Mouse (Mus musculus): ENCODE measurements around the gene Tspan15.

Tspan15 gene

DNA sequence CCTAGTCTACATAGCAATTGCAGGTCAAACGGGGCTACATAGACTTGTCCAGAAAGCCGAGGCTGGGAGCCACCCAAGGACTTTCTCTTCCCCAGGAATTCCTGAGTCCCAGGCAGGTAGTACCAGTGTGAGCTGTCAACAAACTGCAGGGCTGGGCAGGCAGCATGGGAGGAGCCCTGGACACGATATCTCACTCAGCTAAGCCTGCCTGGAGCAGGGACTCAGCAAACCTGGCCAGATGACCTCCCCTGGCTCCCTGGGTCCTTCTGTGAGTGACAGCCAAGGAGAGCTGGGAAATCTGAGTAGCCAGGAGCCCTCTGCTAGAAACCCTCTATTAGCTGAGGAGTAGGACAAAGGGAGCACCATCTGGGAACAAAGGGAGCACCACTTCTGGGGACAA lies 41.7 kb downstream of the Tspan15 start:
- DNase-seq, result no peak

DNA sequence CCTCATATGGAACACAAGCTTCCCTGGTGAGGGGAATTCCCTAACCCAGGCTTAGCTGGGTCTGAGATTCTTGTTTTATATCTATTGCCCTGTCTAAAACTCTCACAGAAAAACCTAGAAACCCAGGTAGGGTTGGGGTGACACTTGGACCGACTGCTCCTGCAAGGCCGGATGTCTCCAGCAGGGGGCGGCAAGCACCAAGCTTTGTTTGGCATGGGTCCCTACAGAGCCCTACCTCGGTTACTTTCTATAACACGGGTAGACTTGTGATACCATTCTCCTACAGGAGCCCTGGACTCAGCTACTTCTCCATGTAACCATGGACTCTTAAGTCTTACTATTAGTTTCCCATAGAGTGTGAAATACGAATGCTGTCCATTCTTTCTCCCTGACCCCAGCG lies 44.2 kb downstream of the Tspan15 start:
- DNase-seq, result peak; percentile 84

DNA sequence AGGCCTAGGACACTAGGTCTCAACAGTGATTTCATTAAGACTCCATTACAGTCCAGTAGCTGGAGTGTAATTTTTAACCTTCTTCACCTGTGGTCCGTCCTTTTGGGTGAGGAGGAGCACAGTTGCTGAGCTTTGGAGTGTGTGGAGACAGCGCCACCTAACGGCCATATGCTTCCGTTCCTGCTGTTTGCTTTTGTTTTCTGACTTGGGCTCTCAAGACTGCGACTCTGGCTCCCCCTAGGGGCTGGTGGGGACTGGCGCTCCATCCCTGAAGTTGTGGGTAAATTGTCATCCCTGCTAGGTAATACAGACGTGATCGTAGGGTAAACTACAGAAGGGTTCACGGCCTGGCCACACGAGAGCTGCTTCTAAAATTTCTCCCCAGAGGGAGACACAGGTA lies 48.0 kb downstream of the Tspan15 start:
- DNase-seq, result peak; percentile 95

DNA sequence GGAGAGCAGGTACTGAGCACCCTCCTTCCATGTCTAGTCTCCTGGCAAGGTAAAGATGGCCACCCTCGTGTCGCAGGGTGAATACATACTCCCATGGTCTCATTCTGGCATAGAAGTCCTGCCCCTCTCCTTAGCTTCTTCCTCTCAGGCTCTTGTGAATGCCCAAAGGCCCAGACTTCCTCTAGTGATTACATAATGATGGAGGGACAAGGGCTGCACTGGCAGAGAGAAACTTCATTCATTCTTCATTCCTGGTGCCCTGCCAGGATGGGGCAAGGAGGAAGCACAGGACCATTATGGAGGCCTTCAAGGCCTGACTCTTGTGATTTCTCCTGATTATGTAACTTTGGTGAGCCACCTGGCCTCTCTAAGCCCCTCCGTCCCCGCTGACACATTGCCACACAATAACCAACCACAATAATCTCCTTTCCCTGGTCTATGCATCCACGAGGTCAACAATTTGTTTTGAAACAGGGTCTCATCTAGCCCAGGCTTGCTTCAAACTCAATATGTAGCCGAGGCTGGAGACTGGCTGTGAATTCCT lies 48.5 kb downstream of the Tspan15 start:
- no peak for DNase-seq

DNA sequence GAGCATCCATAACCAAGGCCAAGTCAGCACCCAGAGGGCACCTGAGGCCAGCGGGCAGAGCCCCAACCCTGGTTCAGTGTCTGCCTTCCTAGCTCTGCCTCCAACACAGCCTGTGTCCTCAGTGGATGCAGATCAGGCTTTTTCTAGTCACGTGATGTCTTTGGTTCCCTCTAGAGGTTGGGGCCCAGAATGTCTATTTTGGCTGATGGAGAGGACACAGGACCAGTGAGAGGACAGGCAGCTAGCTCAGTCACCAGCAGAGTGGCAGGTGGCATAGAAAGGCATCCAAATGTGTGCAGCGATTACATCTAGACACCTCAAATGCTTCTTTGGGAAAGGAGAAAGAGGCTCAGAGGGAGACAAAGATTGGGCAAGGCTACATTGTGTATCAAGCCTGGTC lies 49.4 kb downstream of the Tspan15 start:
- no peak for DNase-seq

DNA sequence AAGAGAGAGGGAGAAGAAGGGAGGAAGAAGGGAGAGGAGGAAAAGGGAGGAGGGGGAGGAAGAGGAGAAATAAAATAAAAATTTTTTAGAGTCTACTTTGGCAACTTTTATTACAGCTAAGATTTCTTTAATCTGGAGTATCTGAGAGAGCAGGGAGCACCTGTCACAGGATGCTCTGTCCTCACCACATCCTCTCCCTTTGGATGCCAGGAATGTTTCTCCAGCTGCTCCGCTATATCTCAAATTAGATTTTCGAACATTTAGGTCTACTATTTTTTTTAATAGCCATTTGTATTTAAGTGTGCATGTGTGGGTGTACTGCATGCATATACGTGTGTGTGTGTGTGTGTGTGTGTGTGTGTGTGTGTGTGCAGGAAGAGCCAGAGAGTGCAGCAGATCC lies 51.1 kb downstream of the Tspan15 start:
- no peak for DNase-seq

DNA sequence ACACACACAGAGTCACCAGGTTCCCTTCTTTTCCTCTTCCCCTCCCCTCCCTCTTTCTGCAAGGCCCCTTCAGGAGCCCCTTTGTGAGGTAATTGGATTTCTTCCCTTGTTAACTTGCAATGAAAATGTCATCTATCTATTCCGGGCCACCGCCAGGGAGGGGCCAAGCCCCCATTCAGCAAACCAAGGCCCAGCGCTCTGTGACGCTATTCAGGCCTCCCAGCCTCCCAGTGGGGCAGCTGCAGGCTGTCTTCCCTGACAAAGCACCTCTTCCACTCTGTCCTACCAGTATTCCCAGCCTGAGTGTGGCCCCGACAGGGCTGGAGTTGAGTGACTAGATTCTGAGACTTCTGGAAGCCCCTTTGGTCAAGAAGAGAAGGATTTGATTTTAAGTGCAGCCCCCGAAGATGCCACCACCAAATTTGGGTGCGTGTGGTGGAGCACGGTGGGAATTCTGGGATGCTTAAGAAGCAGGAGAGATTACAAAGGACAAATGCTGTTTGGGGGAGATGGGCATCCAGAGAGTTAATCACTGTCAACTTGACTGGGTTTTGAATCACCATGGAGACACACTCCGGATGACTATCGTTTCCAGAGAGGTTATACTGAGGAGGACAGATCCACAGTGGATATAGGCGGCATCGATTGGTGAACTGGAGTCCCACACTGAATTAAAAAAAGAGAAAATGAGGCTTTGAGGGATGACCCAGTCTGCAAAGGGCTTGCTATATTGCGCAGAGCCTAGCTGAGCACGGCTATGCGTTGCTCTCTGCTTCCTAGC lies 56.3 kb downstream of the Tspan15 start:
- DNase-seq, result no peak

DNA sequence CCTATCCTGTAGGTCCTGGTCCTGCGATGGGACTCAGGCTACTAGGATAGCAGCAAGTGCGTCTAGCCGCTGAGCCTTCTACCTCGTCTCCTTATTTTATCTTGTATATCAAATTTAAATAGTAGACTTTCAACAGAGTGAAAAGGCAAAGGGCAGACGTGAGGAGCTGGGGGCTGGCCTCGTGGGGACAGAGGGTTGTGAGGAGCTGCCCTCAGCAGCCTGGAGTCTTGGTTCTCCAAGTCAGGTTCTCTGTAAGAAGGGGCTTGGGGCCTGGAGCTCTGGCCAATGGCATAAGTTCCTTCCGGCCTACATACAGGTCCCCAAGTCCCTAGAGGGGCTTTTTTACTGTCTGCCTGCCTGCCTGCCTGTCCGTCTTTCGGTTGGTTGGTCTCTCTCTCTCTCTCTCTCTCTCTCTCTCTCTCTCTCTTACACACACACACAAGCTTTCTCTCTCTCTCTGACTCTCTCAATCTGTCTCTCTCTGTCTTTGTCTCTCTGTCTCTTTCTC lies 57.1 kb downstream of the Tspan15 start:
- no peak for DNase-seq

DNA sequence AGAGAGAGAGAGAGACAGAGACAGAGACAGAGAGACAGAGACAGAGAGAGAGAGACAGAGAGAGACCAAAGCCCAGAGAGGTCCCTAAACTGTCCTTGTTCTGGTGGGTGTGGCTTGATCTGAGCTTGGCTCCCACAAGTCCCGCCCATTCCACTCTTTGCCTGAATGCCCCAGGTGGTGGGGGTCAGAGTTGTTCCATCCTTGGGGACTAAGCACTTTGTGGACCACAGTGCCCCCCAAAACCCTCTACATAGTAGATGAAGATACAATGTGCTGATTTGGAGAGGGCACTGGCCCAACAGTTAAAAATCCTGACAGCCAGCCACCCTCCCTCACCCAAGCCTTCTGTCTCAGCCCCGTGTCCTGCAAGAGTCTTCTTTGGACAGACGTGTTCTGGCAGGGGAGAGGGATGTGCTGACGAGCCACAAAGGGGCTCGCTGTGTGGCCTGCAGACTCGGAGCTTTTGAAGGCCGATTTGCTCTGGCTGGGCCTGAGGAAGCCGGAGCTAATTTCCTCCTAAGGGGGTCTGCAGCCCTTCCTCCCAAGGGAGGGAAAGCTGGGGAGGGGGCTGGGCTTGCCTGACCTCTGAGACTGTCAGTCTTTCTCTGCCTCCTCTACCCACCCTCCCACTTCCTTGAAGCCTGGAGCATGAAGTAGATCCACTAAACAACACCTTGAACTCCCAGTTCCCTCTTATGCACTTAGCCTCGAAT lies 58.1 kb downstream of the Tspan15 start:
- DNase-seq, result no peak

DNA sequence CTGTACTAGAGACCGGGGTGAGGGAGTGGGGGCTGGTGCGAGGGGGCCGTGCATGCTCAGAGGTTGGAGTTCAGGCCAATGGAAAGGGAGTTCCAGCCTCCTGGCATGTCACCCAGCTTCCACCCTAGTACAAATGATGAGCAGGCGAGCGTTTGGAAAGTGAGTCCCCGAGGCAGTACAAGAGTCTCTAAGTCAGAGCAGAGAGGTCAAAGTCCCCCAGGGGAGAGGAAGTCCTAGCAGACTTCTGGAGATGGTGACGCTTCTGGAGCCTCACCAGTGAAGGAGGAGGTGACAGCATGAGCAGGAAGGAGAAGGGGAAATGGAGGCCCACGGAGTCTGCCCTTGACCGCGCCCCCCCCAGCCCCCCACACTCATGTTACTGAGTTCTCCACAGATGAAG lies 68.6 kb downstream of the Tspan15 start:
- DNase-seq, result peak; percentile 40

DNA sequence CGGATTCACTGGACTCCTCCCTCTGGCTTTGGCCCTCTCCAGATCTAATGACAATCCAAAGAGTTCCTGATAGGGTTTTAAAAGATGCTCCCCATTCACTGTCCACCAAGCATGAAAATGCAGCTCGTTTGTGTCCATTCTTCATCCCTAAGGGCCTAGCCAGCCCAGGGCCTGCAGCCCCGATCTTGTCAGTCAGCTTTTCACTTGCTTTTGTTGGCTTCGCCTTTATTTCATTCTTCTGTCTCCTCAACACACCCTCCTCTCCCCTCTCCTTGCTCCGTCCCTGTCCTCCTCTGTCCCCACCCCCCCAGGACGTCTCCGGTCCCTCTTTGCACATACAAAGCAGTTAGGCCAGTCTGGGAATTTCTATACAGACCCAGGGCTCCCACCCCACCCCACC lies 81.1 kb downstream of the Tspan15 start:
- no peak for DNase-seq

DNA sequence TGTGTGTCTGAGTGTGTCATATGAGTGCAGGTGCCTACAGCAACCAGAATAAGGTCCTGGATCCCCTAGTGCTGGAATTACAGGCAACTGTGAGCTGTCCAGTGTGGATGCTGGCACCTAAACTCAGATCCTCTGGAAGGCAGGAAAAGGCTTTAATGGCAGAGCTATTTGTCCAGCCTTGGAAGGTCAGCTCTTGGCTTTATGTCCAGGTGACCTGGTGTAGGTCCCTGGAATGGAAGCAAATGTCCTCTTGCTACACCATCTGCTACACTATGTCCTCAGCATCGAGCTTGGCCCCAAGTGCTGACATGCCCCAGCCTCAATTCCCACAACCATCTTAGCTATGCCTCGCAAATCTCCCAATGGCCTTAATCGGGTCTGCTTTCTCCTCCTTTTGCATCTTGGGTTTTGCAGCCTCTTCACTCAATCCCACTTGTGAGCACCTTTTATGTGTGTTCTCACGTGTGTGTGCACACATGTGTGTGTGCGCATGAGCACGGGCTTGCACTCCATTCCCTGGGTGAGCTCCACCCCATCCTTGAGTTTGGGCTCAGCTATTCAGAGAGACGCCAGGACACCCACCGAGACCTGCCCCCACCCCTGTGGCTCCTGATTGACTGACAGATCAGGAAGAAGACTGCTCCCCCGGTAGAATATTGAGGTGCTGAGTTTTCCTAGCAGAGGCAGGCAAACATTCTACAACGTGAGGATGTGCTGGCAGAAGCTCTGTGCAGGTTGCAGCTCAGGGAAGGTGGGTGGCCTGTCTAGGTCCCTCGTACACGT lies 83.4 kb downstream of the Tspan15 start:
- no peak for DNase-seq

DNA sequence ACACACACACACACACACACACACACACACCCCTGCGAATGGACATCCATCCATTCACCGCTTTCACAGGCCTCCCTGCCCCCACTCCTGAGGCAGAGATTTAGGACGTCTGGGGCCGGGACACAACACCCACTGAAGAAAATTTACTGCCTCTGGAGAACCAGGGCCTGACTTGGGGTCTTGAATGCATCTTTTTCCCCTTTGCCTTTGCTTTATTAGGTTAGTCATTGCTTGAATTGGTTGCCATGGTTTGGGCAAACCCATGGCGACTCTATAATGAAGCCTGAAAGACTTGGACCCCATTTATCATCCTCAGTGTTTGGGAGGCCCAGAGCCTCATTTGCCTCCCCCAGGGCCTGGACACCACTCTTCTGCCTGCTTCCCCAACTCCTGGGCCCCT lies 85.1 kb downstream of the Tspan15 start:
- DNase-seq, result no peak

DNA sequence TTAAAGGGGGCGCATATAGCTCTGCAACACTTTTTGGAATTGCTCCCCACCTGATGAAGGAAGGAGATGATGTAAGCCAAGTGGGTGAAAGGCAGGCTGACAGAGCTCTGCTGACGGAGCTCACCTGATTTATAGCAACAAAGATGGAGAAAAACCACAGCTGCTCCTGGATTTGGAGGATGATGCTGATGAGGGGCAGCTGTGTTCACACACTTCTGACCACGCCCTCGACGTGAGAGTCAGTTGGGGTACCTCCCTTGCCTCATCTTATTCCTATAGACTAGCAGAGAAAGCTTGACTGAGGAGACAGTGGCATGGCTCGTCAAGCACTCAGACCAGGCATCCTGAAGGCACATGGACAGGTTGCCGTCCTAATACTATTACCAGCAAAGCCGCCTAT lies 87.2 kb downstream of the Tspan15 start, which contains the start of gene Fam241b:
Gene Fam241b, minus strand, starts transcription at position 101 of the 400 bp plus-strand sequence.
- no peak for DNase-seq

DNA sequence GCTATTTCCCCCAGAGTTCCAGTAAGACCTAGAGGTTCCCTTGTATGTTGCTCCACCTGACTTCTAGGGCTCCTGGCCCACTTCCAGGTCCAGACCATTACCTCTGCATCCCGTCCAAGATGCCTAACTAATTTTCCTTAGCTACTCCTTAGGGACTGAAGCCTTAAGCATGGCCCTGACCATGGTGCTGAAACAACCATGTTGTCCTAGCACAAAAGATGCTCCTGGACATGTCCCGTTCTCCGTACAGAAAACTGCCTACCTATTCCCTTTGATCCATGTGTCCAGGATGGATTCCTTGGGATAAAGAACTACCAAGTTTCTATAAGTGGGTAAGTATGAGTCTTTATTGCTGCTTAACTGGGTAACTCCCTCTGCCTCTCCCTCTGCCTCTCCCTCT lies 93.0 kb downstream of the Tspan15 start:
- DNase-seq, result peak; percentile 28

DNA sequence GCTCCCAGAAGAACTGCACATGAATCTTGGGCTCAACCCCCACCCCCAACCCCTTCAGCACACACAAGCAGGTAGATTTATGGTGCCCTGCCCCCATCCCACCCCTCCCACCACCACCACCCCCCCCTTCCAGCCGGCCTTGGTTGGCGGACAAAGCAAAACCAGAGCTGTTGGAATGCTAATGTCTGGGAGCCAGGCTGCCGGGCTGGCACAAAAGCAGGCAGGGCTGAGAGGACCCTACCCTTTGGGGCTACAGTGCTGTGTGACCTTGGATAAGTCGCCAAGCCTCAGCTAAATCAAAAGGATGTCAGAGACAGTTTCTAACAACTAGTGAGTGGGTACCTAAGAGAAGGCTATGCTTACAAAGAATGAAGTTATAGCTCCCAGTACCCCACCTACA lies 93.9 kb downstream of the Tspan15 start:
- no peak for DNase-seq

DNA sequence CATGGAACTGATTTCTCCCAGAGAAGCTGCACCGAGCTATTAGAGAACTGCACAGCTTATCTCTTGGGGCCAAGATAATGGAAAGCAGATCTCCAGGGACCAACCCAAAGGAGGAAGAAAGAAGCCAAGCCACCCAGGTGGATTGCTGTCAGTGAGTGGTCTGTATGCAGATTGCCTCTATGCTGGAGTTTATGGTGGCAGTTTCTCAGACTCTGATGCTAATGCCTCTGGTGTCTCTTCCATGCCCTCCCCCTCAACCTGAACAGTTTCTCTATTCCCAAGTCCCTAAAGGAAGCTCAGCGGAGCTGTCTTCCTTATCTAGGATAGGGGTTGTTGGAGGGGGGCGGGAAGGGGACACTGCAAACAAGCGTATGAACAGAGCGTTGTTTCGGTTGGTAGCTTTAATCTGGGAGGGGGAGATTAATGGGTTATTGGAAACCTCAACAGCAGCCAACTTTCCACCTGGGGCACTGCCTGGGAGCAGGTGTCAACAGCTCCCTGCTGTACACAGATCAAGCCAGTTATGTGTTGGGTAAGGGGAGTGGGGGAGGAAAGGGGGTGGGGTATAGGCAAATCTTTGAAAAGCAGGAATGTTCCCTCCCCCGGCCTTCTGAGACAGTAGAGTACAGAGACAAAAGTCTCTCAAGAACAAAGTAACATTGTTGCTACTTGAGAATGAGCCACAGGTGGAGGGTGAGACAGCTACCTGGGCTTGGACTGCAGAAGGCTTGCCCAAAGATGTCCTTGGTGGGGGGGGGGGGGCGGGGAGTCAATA lies 95.2 kb downstream of the Tspan15 start:
- DNase-seq, result no peak
